Mouse (Mus musculus) hindbrain, embryonic 16.5 days (tissue): ENCODE measurements at regions not wholly inside any gene's neighbourhood (a gene's known extent, or its start where the extent isn't known, plus 50 kb on each side); places are given as distances from the start of the nearest gene placed in this dataset.

Experiments
- ATAC-seq: fragments of 200-750 bp; cut with Nextera tagmentation; 2 replicates; pipeline ENCODE4 v1.8.0; 2017; ENCODE audit warnings: moderate TSS enrichment, moderate library complexity
- H3K27ac ChIP-seq: fragments of 300-500 bp; sonication (generic); 2 replicates; pipeline ENCODE4 v1.5.1; 2014; ENCODE audit warnings: low read depth, mild to moderate bottlenecking, control low read depth, low read length, moderate library complexity
- H3K27me3 ChIP-seq: fragments of 300-500 bp; sonication (generic); replicated peaks from 2 replicates; pipeline ENCODE4 v1.6.1; 2014; ENCODE audit warnings: low read length; ENCODE audit not compliant: control insufficient read depth, insufficient read depth
- H3K36me3 ChIP-seq: fragments of 300-500 bp; sonication (generic); 2 replicates; pipeline ENCODE4 v1.6.1; 2014; ENCODE audit warnings: mild to moderate bottlenecking, low read length, moderate library complexity, mixed read lengths; ENCODE audit not compliant: control insufficient read depth, insufficient read depth
- H3K4me1 ChIP-seq: fragments of 300-500 bp; sonication (generic); 2 replicates; pipeline ENCODE4 v1.6.1; 2014; ENCODE audit warnings: low read depth, low read length; ENCODE audit not compliant: control insufficient read depth, insufficient read depth
- H3K4me2 ChIP-seq: fragments of 300-500 bp; sonication (generic); 2 replicates; pipeline ENCODE4 v1.6.1; 2014; ENCODE audit warnings: mild to moderate bottlenecking, low read length, control low read depth, moderate library complexity
- H3K4me3 ChIP-seq: fragments of 300-500 bp; sonication (generic); 2 replicates; pipeline ENCODE4 v1.5.1; 2014; ENCODE audit warnings: mild to moderate bottlenecking, low read length, control low read depth, moderate library complexity
- H3K9ac ChIP-seq: fragments of 300-500 bp; sonication (generic); 2 replicates; pipeline ENCODE4 v1.6.1; 2014; ENCODE audit warnings: low read depth, mild to moderate bottlenecking, control low read depth, low read length, moderate library complexity
- H3K9me3 ChIP-seq: fragments of 300-500 bp; sonication (generic); 2 replicates; pipeline ENCODE4 v1.6.1; 2014; ENCODE audit warnings: mild to moderate bottlenecking, low read length, moderate library complexity; ENCODE audit not compliant: control insufficient read depth
- WGBS: fragments of 180-500 bp; shearing (Covaris S2); extraction: QIAGEN DNeasy Blood & Tissue Kit; methylation state at CpG from one replicate; pipeline ENCODE4 v1.1.7; 2014; 5-methylcytosine and 5-hydroxymethylcytosine counted together

DNA sequence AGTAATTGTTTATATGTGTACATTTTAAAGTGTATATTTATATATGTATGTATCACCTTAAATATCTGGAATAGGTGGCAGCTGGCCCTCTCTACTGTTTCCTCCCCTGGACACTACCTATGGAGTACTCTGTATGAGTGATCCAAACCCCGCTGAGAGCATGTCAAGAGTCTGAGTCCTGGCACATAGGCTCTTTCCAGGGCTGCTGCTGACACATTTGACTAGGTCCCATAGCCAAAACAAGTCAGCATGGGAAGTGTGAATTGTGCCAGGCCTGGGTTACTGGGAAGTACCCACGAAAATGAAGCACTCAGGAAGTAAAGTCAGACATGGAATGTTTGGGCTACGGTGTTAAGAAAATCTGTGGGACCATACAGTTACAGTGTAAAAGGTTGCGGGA lies 321.1 kb downstream of the Mef2c start:
- Histone ChIP-seq H3K9me3 (no peaks in the 10 kb centered on the region), H3K36me3 (no peaks in the 10 kb centered on the region), H3K4me2 (no peak overlapping the region), H3K9ac (no peak overlapping the region), H3K27me3 (no peaks in the 10 kb centered on the region), H3K4me3 (no peak overlapping the region), H3K27ac (no peak overlapping the region), H3K4me1 (no peaks in the 10 kb centered on the region)
- no peak for ATAC-seq
- WGBS = 87% methylated on average over 4 of the region's 4 CpGs

DNA sequence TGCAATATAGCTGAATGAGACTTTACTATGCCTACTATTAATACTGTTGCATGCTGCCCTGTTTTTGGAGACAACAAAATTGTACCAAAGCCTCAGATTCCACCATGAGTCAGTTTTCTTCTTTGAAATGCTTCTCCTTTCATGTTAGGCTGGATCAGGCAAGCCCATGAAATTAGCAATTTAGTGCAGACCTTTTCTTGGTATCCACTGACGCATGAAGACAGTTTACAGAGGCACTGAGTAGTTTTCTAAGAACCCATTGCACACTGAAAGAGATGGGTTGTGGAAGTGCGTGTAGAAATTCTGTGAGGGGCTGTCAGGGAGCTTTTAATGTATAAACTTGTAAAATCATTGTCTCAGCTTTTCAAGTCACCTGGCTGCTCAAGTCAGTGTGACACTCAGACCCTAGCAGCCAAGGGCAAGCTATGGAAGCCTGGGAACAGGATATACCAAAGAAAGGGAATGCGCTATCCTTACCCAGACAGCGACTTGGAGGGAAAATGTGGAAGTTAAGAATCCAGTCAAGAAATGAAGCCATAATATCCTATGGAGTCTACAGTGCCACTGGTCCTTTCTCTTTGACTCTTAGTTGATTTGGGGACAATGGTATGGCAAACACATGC lies 323.1 kb downstream of the Mef2c start:
- no peak; the same call in 1 of the 2 replicates for ATAC-seq
- H3K9me3 ChIP-seq = no peaks in the 10 kb centered on the region
- H3K4me2 ChIP-seq = no peak overlapping the region
- no peaks in the 10 kb centered on the region for H3K36me3 ChIP-seq
- no peak overlapping the region for H3K9ac ChIP-seq
- H3K27ac ChIP-seq = no peak overlapping the region
- no peaks in the 10 kb centered on the region for H3K27me3 ChIP-seq
- no peaks in the 10 kb centered on the region for H3K4me1 ChIP-seq
- H3K4me3 ChIP-seq = no peak overlapping the region
- WGBS = 37% methylated on average over 4 of the region's 4 CpGs

DNA sequence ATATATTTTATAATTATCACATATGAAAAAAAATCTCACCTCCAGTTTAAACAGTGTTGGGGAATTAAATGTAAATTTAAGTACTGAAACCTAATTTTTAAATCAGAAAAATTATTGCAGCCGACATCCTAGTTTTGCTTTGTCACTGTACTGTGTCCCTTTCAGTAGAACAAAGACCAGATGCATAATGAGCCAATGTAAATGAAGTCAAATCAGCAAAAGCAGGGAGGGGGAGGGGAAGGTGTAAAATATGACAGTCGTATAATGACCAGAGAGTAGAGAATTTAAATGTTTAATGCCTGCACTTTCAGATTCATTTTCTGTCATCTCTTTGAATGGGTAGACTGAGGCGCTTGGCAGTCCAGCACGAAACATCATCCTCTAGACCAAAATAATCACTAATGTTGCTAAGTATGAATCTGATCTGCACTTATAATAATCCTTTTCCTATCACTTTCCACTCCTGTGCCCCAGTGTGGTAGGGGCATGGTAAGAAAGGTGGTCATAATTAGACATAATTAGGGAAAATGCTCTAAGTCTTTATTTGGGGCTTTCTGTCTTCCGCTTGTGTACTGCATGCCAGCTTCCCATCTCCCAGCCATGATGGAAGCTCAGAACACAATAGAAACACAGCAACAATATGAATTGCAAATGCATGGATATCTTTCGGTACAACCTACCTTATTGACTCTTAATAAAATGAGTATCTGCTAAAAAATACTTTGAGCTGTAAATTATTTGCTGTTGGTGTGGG lies 356.0 kb upstream of the Tmem161b start:
- no peaks in the 10 kb centered on the region for H3K9me3 ChIP-seq
- no peak overlapping the region for H3K4me3 ChIP-seq
- no peaks in the 10 kb centered on the region; the same call in 1 of the 2 replicates for H3K4me1 ChIP-seq
- ATAC-seq = peak; percentile 43; the same call in 1 of the 2 replicates
- H3K9ac ChIP-seq = peak overlapping the region; percentile 1; the same call in 1 of the 2 replicates
- WGBS = 35% methylated on average over 6 of the region's 6 CpGs
- H3K36me3 ChIP-seq = no peaks in the 10 kb centered on the region
- H3K4me2 ChIP-seq = peak overlapping the region; percentile 25
- no peaks in the 10 kb centered on the region for H3K27me3 ChIP-seq
- peak overlapping the region; percentile 73 for H3K27ac ChIP-seq

DNA sequence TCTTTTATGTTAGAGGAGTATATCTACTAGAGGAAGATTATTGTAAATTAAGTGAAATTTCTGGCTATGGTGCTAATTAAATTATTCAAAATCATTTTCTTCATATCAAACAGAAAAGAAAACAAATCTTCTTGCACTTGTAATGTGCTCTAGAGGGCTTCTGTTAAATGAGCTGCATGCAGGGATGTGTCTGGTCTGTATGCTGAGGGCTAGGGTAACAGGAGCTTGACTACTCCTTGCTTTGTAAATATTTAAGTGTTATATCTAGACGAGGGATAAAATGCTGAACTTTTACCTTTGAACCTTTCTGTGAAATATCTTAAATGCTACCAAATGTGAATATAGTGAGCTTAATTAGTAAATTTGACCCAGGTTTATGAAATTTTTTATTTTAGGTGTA lies 354.9 kb upstream of the Tmem161b start:
- Histone ChIP-seq H3K4me2 (no peak overlapping the region), H3K27me3 (no peaks in the 10 kb centered on the region), H3K4me3 (no peak overlapping the region), H3K36me3 (no peaks in the 10 kb centered on the region), H3K27ac (no peak overlapping the region; the same call in 1 of the 2 replicates), H3K9ac (no peak overlapping the region), H3K9me3 (no peaks in the 10 kb centered on the region), H3K4me1 (no peaks in the 10 kb centered on the region; the same call in 1 of the 2 replicates)
- no peak for ATAC-seq
- 44% methylated on average over 1 of the region's 1 CpGs for WGBS

DNA sequence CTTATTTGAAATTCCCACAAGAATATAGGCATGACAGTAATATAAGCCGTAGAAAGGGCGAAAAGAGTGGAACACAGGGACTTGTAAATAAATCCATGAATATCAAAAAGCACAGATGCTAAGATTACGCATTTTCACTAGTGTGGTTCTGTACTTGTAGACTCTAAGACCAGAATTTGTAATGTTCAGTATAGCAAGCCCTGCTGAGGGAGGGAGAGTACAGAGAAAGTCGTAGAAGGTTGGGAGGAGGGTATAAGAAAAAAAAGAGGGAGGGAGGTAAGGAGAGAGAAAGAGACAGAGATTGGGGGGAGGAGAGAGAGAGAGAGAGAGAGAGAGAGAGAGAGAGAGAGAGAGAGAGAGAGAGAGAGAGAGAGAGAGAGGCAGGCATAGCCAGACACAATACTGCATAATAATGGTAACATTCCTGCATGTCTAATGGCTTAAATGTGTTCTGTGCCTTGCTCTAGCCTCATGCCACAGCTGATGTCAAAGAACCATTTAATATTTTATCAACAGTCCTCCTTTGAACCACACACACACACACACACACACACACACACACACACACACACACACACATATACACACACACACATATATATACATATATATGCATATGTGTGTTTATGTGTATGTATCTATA lies 354.1 kb upstream of the Tmem161b start:
- peaks cover 2% of the 10 kb centered on the region; the same call in 1 of the 2 replicates for H3K4me1 ChIP-seq
- H3K36me3 ChIP-seq = no peaks in the 10 kb centered on the region
- H3K9me3 ChIP-seq = no peaks in the 10 kb centered on the region
- ATAC-seq = peak; percentile 50; the same call in 1 of the 2 replicates
- WGBS = 31% methylated on average over 4 of the region's 4 CpGs
- H3K4me2 ChIP-seq = no peak overlapping the region
- H3K9ac ChIP-seq = no peak overlapping the region
- H3K4me3 ChIP-seq = no peak overlapping the region
- H3K27ac ChIP-seq = peak overlapping the region; percentile 55
- H3K27me3 ChIP-seq = no peaks in the 10 kb centered on the region

DNA sequence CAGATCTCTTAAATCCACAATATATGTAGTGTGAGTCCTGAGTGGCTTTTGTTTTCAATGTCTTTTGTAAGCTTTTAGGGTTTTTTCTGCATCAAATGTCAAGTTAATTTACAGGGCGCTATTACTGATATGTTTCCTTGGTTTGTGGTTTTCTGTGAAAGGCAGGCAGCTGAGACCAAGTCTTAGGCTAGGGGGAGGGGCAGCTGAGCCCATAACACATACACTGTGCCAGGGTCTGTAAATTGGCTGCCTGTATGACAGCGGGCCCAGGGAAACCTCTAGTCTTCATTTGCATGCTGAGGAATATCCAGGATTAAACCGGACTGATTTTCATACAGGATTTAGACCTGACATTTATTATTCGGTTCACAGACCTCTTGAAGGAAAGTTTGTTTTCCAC lies 353.2 kb upstream of the Tmem161b start:
- peak; percentile 90 for ATAC-seq
- Histone ChIP-seq H3K9ac (no peak overlapping the region), H3K4me2 (no peak overlapping the region), H3K27me3 (no peaks in the 10 kb centered on the region), H3K4me1 (peaks cover 5% of the 10 kb centered on the region; the same call in 1 of the 2 replicates), H3K36me3 (no peaks in the 10 kb centered on the region), H3K27ac (peak overlapping the region; percentile 82), H3K9me3 (no peaks in the 10 kb centered on the region), H3K4me3 (no peak overlapping the region)
- 6% methylated on average over 4 of the region's 4 CpGs for WGBS

DNA sequence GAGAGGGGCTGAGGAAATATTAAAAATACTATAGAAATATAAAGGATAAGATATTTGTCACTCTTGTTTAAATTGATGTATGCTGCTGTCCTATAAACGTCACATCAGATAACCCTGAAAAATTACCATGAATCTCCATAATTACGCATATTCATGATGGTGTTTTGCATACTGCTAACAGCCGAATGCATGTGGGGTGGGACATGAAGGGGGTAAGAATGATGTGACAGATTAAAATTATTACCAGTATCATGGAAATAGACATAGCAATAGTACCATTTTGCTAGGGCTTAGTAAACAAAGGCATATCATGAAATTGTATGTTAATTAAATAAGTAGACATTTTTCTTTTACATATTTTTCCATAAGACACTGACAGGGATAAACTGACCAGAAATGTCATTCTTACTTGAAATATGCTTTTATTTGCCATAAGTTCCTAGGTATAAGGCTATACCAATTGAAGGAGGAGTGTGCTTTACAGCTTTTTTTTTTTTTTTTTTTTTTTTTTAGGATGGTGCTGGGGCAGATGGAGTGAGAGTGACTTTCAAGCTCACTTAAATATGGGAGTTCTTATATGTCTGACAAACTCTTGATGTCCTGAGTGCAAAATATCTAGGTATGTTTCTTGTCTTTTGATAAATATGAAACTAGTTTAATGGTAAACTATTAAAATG lies 349.8 kb upstream of the Tmem161b start:
- no peaks in the 10 kb centered on the region for H3K36me3 ChIP-seq
- H3K27me3 ChIP-seq = no peaks in the 10 kb centered on the region
- H3K4me2 ChIP-seq = no peak overlapping the region
- H3K4me3 ChIP-seq = no peak overlapping the region
- no peaks in the 10 kb centered on the region for H3K9me3 ChIP-seq
- H3K4me1 ChIP-seq = peaks cover 5% of the 10 kb centered on the region; the same call in 1 of the 2 replicates
- H3K9ac ChIP-seq = no peak overlapping the region
- ATAC-seq = no peak
- 35% methylated on average over 3 of the region's 3 CpGs for WGBS
- H3K27ac ChIP-seq = no peak overlapping the region; the same call in 1 of the 2 replicates

DNA sequence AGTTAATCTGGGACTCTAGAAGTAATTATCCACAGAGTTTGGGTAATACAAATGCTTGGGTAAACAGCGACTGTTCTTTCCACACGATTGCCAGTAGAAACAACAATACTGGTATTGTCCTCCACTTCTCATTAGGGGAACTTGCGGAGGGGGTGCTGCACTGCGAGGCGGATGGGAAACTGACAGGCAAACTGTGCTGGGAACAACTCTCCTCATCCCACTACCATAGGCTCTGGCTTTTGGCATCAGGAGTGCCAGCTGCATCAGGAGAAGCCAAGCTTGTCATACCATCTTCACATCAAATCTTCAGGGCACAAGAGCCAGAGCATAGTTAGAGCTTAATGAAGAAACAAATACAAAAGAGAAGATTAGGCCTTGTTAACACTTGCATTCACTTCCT lies 349.2 kb upstream of the Tmem161b start:
- H3K4me2 ChIP-seq = no peak overlapping the region; the same call in 1 of the 2 replicates
- peak; percentile 87 for ATAC-seq
- 9% methylated on average over 5 of the region's 5 CpGs for WGBS

More for the DNA sequence above, 349.2 kb upstream of the Tmem161b start:
- peaks cover 5% of the 10 kb centered on the region; the same call in 1 of the 2 replicates for H3K4me1 ChIP-seq
- no peak overlapping the region; the same call in 1 of the 2 replicates for H3K9ac ChIP-seq
- no peaks in the 10 kb centered on the region for H3K9me3 ChIP-seq
- no peaks in the 10 kb centered on the region for H3K36me3 ChIP-seq
- H3K27ac ChIP-seq = peak overlapping the region; percentile 71
- no peak overlapping the region for H3K4me3 ChIP-seq
- no peaks in the 10 kb centered on the region for H3K27me3 ChIP-seq
